Mouse (Mus musculus) adrenal gland, adult 2 months (tissue): ENCODE results near the gene Zfp213. TPM values are rescaled to one million over a fixed set of nuclear protein-coding genes. Genes with fewer than 3 reads are reported as not detected.
"Not testable (repeated sequence)": the region's sequence is repeated elsewhere in the genome, so short reads cannot be mapped to it uniquely, and the experiment has no call there.

Experiments used
- DNase-seq: peaks from one replicate; pipeline ENCODE4 v3.0.0; 2021
- polyA plus RNA-seq: library from polyadenylated mRNA; depleted of rRNA; stranded (reverse); fragments of >200 nt; gene quantifications from 2 replicates; pipeline ENCODE4 v1.2.3, GENCODE M21; 2012
- total RNA-seq, 2 experiments: library from RNA; stranded (reverse); gene quantifications; 2 replicates each; pipeline ENCODE4 v1.2.3; 2021

Gene Zfp213
- total and polyA plus RNA-seq, 3 experiments = 11.0 to 25.5 (median 11.6) TPM

DNA sequence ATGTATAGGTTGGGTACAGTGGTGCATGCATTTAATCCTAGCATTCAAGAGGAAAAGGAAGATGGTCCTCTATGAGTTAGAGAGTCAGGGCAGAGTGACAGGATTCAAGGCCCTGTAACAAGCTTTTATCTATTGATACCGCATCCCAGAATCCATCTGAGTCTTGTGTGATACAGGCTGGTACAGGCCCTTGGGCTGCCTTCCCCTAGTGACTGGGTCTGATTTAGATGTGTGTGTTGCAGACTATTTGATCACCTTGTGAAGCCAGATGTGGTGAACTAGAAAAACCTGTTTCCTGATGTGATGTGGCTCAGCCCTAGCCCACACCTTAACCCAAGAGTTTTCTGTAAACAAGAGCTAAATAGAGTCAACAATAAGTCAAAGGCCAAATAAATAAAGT, 19.3 kb downstream of the Zfp213 start:
- DNase-seq = no peak

DNA sequence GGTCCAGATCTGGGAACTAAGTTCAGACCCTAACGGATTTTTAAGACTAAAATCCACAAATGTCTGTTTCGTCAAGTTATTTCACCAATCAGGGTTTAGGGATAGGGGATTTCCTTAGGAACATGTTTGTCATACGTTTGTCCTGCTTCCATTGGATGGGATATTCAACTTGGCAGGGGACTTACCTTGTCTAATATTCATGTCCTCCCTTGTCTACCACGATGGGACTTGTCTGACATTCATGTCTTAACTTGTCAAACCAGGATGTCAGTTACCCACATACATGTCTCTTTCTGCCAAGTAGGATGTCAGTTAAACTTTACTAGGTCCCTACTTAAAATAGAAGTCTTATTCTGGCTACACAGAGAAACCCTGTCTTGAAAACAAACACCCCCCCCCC, 20.1 kb downstream of the Zfp213 start:
- no peak for DNase-seq

DNA sequence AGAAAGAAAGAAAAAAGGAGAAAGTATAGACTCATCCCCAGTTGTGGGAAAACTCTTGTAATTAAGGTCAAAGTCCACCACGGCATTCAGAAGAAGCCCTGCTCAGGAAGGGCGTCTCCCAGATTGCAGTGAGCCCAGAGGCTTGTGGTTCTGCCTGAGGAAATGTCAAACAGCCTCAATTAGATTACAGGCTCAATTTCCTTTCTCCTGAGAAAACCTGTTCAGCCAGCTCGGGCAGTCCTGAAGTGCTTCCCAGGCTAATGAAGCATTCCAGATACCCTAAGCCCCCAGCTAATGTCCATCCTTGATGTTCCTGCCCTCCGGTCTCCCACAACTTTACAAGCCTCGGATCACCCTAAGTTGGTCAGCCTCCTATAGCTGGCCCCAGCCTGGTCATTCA, 20.7 kb downstream of the Zfp213 start:
- DNase-seq = no peak

DNA sequence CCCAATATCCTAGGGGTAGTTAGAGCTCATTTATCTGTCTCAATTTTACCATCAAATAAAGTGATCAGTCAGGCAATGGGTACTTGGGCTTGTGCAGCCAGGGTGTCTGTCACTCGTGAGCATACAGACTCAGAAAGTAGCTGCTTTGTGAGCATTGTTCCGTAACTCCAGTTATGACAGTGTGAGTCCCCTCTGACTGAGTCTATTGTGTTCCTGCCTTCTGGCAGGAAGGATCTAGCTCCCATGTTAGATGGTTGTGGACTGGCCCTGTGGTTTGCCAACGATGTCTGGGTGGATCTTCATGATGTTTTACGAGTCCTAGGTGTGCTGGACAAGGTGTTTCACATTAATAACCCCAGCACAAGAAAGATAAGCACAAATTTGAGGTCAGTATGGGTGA, 21.2 kb downstream of the Zfp213 start:
- no peak for DNase-seq

DNA sequence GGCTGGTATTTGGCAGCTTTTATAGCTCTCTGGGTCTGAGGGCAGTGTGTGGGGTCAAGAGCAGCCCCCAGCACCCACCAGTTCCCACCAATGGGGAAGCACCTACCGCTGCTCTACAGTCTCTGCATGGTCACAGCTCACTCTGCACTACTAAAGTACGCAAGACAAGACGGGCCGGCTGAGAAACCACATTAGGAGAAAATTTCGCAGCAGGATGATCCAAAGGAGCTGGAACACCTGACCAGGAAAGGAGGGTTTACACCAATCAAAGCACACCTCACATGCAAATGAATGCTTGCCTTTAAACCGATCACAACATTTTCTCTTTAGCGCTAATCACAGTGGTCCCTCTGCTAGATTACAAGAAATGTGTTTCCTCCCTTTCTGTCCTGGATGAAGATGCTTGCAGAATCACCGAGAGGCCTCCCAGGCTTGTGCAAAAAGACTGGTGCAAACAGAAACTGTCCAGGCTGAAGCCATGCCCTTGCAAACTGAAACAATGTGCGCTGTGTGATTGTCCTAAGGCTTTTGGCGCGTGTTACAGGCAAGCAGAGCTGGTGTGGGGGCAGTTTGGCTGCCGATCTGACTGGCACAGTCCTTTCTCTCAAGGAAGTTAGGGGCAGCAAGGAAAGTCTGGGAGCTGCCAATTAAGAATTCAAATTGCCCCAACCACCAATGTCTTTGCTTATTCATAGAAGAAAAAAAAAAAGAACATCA, 21.9 kb downstream of the Zfp213 start:
- no peak for DNase-seq

DNA sequence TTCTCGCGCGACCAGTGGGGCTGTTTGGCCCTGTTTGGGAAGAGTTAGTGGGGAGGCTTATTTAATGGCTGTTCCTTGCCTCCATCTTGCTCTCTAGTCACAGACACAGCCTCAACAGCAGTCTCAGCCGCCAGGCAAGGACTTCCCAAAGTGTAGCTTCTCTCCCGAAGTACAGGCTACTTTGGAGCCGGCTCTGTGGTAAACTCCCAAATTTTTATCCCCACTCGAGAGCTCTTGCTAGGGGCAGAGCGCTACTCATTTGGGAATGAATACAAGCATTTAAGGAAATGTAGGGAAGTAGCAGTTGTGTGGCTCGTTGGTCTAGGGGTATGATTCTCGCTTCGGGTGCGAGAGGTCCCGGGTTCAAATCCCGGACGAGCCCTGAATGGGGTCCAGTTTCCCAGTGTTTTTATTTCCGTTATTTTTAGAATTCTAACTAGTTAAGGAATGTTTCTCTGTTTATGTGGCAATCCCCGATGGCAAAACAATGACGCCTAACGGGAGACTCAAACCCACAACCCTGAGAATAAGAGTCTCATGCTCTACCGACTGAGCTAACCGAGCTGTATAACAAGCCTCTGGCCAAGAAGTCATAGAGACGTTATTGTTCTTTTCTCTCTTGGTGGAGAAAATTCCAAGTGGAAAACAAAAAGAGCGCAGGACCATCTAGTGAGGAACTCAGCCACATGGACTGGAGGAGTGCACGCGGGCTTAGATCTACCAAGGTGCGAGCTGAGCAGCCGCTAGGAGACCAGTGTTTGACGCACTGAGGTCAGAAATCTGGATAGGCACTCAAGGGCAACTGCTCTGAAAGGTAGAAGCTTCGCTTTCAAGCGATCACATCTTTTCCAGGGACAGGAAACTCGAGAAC, 23.2 kb downstream of the Zfp213 start:
- DNase-seq = no peak

DNA sequence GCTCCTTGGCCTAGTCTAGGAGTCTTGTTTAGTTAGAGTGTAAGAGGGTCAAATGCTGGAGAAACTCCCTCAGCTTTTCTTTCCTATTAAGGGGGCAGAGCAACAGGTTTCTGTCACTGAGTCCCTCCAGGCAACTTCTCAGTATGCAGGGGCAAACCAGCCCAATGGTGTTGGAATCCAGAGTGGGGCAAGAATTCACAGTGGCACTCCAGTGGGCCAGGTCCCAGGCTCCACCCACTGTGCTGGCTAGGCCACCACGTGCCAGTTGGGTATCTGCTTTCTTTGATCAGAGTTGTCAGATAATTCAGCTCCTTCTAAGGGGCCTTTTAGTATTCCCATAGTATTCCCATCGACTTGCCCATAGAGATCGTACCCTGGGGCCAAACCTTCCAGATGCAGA, 23.9 kb downstream of the Zfp213 start:
- no peak for DNase-seq

DNA sequence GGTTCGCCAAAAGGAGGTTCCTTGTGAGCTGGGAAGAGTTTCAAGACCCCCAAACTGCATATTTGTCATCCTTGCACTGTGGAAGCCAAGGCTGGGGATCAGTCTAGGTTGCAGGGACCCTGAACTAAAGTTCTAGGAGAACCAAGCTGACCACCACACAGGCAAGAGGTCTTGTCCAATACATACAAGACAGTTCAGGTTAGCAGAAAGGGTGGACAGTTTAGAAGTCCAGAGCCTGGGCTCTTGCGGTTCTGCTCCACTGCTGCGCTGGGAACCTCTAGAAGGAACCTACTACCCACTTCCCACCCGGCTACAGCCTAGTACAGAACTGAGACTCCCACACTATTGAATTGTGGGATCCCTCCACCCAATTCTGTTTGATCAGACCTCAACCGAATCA, 24.4 kb downstream of the Zfp213 start:
- DNase-seq = no peak

DNA sequence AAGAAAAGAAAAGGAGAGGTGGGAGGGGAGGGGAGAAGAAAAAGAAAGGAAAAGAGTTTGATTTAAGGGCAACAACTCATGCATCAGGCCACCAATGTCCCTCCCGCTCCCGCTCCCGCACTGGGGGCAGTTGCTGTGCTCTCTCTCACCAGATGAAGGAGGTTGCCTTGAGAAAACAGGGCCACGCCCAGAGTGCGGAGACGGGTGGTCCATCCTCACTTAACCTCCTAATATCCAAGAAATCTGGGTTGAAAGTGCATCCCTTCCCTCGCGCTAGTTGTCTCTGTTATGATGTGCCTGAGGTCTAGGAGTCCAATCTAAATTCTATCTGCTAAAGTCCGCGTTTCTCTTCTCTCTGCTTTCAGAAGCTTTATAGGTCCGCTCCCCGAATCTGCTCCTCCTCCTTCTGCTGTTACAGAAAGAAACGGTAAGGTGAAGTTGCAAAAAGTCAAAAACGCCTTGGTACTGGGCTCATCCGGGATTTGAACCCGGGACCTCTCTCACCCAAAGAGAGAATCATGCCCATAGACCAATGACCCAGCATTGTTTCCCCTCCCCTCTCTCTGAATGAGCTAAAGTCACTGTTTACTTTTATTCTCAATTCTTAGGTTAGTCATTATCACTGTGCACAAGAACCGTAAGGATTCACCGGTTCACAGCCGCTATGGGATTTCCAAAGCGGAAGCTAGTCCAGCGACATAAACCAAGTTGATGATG, 25.6 kb downstream of the Zfp213 start:
- no peak for DNase-seq

DNA sequence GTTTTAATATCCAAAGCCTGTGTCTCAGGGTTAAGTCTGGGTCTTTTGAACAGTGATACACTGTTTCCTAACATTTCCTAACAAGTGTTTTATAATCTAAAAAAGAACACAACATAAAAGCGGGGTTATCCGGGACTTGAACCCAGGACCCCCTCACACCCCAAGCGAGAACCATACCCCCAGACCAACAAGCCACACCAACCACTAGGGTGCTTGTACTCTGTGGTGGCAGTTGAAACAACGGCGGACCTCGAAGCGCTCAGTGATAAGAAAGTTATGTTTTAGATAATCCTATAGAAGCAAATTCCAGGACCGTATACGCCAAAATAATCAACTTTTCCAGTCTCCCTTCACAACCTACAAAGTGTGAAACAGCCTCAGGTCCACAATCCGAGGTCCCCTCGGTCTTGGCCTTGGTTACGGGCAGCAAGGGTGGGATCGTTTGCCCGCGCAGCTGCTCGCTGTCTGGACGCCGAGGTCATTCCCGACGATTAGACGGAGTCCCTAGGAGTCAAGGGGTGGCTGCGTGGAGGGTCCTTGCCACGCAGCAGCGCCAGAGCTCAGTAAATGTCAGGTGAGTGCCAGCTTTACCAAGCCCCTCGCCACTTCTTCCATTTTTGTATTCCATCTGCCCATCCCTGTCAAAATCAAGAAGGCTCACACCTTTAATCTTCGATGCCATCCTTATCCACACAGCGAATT, 26.3 kb downstream of the Zfp213 start:
- DNase-seq = no peak

DNA sequence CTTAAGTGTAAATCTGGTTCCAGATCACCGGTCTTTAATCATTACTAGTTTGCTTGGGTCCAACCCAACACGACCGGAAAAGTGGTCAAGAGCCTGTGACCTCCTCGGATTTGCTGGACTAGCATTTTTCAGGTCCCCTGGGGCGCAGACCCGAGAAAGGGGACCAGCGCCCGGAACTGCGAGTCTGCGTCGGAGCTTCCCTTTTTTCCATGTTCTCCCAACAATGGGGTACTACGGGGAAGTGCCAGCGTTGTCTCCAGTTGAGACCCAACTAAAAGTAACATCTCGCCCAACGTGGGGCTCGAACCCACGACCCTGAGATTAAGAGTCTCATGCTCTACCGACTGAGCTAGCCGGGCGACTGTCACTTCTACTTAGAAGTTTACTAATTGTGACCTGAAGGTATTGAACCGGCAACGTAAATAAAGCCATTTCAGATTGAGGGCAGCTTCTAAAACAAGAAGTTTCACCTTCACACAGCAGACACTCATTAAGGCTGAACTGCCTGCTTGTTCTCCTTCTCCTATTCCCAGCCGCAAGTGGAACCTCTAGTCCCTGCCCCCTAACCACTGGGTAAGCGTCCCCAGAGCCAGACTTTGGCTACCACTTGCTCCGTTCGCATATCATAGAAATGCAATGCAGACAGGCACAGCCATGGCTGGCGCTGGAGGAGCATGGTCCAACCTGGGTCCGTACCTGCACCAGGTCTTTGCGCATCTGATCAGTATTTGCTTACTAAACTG, 28.8 kb downstream of the Zfp213 start:
- not testable (repeated sequence) for DNase-seq

DNA sequence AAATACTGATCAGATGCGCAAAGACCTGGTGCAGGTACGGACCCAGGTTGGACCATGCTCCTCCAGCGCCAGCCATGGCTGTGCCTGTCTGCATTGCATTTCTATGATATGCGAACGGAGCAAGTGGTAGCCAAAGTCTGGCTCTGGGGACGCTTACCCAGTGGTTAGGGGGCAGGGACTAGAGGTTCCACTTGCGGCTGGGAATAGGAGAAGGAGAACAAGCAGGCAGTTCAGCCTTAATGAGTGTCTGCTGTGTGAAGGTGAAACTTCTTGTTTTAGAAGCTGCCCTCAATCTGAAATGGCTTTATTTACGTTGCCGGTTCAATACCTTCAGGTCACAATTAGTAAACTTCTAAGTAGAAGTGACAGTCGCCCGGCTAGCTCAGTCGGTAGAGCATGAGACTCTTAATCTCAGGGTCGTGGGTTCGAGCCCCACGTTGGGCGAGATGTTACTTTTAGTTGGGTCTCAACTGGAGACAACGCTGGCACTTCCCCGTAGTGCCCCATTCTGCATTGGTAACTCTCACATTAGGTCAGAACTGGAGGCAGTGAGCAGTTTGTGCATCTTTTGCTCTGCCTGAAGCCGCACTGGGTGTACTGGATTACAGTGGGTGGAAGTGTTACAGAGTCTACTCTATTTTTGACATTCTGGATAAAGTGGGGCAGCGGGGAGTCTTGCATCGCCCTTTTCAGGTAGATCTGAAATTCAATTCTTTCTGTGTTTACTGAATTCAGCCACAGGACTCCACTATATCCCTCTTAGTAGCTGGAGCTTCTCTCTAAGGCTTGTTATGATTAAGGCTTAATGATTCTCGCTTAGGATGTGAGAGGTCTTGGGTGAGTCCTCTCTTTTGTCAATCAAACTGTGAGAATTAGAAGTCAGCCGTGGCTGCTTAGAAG, 30.2 kb downstream of the Zfp213 start:
- not testable (repeated sequence) for DNase-seq

DNA sequence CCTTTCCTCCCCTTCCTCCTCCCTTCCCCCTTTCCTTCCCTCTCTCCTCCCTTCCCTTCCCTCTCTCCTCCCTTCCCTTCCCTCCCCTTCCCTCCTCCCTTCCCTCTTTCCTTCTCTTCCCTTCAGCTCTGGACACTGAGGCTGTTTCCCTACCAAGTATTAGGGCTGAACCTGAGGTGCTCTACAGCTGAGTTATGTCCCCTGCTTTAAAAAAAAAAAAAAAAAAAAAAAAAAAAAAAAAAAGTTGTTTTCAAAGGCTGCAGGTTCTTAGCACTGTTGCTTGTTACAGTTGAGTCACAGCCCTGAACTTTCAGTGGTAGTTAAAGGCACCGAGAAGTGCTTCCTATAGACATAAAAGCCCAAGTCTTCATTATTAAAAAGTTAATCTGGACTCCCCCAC, 32.6 kb downstream of the Zfp213 start:
- not testable (repeated sequence) for DNase-seq

DNA sequence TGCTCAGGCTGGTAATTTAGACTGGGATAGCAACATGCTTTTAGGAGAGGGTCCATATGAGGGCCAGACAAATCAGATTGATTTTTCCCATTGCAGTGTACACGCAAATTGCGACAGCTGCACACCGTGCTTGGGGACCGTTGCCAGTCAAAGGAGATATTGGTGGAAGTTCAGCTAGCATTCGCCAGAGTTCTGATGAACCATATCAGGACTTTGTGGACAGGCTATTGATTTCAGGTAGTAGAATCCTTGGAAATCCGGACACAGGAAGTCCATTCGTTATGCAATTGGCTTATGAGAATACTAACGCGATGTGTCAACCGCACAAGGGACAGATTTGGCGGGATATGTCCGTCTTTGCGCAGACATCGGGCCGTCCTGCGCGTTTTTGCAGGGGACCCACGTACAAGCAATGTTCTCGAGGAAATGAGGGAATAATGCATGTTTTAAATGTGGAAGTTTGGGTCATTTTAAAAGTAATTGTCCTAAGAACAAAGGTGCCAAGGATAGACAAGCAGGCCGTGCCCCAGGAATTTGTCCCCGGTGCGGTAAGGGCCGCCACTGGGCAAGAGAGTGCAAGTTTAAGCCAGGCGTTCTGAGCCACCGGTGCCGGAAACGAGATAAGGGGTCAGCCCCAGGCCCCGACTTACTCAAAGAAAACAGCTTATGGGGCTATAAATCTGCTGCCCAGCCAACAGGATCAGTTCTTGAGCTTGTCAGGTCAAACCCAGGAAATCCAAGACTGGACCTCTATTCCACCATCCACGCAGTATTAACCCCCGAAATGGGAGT, 40.9 kb downstream of the Zfp213 start:
- DNase-seq = not testable (repeated sequence)

DNA sequence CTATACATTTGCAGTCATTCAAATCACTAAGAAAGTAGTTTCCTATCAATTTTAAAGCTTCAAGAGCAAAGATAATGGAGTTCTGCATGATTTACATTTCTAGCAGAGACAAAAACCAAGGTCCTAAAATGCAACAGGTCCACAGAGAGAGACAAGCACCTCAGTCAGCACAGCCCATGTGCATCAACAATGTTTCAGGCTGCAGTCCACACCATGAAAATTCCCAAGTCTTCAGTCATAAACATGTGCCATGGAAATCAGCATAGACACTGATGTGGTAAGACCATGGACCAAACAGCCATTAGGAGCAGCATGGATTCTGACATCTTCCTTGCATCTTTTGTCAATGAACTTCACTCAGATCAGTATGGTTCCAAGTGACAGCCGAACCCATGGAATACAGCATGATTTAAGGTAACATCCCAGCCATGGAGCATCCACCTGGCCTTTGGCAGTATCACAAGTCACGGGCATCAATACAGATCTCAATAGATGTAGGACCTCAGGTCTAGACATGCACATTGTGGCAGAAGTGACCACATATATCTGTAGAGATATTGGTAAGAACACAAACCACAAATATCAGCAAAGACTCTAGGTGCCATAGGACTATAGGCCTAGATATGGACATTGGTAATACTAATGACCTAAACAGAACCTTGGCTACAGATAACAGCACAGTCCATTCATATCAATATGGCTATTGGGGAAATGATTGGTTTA, 45.2 kb downstream of the Zfp213 start:
- no peak for DNase-seq
